Mouse (Mus musculus): ENCODE data around the gene Aldh1l1.

Gene Aldh1l1

DNA sequence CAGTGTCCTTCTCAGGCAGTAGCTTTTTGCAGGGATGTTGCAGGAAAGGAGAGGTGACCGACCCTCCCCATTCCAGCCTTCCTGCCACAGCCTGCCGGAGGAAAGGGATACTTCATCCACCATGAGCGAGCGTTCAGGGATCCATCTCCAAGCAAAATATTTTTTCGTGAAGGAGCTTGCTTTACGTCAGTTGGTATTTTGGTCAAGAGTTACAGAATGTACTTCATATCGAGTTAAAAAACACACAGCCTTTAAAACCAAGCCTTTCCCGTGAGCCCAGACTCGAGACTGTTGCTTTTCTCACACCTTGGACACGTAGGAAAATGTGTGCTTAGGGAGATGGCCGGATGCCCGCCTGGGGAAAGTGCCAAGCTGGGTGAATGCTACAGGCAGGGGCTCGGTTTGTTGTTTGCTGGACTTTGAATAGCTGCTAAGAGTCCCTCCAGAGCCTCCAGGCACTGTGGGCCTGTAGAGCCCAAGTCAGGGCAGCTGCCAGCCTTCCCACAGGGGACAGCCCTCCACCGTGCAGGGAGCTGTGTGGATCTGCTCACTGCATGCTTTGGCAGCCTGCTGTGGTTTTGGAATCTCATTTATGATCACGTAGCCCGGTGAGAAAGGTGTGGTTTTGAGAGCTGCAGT is 20.6 kb downstream of the Aldh1l1 start:
- DNase-seq (ENCODE audit: low spot score in 2 of 2), result peak; percentile 78 to 87

DNA sequence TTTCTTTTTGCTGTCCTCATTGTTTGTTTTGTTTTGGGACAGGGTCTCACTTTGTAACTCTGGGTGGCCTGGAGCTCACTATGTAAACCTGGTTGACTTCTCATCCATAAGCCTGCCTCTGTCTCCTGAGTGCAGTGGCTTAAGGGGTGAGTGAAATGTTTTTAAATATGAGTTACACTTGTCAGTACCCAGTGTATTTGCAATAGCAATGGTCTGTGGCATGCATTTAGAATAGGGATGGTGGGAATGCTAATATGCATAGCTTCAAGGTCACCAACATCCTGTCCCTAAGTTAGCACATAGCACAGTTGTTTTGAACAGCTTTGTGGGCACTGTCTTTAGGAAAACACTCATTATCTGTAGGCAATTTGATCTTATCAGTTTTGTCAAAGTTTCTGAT is 21.2 kb downstream of the Aldh1l1 start:
- no peak for DNase-seq (ENCODE audit: low spot score in 2 of 2)

DNA sequence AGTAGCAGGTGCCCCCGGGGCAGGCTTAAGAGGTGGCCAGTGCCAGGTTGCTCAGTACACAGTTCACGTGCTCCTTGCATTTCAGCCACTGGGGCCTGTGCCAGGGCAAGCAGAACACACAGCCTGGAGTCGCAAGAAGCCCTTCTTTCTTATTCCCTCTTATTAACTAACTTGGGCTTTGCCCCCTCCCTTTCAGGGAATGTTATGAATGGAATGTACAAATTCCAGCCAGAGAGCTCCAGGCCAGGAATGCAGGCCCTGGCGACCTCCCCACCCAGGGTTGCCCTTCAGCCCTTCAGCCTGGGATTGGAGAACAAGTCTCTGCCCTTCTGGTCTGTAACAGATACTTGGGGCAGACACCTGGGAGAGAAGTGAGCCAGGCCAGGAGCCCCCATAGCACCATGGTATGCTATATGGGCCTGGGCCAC is 22.0 kb downstream of the Aldh1l1 start:
- peak in 1 of 2 experiments; percentile 19 for DNase-seq (ENCODE audit: low spot score in 2 of 2)

DNA sequence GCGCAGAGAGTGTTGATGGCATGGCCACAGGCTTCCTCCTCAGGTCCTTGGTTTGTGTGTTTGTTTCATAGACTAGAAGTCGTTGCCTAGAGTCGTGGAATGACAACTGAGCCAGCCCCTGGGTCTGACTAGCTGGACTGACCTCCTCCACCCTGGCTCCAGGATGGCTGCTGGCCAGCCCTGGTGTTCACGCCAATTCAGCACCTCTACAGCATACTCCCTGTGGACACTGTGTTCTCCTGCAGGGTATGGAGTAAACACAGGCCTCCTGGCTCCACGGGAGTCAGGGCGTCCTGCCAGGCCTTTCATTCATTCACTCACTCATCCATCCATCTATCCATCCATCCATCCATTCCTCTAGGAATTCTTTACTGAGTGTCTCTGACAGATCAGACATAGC is 22.9 kb downstream of the Aldh1l1 start:
- DNase-seq (ENCODE audit: low spot score in 2 of 2), result no peak

DNA sequence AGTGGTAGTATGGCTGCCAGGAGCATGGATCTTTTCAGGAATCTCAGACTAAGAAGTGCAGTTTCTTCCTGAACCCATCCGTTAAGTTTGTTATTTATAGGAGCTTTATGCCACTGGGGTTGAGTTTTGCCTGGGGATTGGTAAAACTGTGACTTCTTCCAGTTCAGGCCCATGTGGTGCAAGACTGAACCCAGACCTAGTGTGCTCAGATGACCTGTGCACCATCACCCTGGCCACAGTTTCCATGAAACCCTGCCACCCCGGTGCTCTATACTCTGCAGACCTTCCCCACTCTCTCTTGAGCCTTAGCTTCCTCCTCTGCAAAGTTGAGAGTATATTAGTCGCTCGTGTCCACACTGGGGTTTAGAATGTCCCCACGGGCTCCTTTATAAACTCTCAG is 26.2 kb downstream of the Aldh1l1 start:
- no peak for DNase-seq (ENCODE audit: low spot score in 2 of 2)

DNA sequence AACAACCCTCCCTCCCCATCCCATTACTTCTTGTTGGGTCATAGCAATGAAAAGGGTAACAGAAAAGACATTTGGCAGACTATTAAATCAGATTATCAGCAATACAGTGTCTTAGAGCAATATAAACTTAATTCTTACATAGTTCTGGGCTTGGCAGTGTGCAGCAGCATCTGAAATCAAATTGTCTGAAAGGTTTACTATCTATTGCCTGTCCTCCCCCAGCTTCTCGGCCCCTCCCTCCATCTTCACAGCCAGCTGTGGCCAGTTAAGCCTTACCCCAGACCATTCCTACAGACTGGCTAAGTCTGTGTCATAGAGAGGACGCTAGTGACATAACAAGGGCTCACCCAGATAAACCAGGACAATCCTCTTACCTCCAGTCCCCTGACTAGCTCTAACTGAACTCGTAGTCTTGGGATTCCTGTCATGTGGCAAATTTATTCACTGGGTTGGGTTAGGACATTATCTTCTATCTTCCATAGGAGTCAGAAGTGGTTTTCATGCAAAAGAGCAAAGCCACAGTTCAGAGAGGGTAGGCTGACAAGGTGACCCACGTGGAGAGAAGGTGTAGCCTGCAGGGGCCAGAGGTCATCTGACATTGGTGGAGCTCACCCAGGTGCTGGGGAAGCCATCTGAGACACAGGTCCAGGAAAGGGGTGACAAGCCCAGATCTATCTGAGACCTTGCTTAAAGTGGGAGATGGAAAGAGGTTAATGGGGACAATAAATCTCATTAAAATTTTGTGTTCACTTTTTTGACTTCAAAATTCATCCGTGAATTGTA is 27.0 kb downstream of the Aldh1l1 start:
- no peak for DNase-seq (ENCODE audit: low spot score in 2 of 2)

DNA sequence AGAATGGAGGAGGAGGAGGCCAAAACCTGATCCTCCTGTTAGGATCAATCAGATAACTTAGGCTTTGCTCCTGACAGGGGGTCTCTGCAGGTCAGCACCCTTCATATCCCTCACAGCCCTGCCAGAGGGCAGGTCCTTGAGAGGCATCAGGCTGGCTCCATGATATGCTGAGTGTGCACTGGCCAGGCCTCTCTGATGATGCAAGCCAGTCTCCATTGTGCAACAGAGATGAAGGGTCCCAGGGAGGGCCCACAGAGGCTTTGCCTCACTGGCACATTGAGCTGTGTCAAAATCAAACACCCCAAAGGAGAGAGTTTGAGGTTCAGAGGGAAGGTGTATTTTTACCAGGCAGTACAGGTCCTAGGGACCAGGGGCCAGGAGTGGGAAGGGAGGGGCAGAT is 28.1 kb downstream of the Aldh1l1 start:
- DNase-seq (ENCODE audit: low spot score in 2 of 2), result no peak

DNA sequence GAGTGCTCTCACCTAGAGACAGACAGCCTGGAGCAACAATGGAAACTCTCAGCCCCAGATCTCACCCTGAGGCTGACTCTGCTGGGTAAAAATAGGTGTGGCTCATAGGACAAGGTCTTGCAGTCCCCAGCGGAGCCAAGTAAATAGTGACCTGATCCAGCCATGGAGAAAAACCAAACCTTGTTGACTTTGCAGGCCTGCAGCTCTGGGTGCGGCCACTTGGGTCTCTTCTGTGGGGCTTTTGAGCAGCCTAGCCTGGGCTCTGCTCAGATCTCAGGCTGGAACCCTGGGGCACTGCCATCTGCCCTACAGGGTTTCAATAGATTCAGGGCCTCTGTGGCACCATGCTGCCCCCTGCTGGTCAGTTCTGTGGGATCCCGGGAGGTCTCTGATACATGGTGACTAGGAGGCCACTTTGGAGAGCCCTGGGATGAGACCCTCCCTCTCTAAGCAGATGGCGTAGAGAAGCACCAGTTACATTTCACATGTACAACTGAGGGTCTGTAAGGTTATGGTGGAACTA is 28.7 kb downstream of the Aldh1l1 start:
- DNase-seq (ENCODE audit: low spot score in 2 of 2), result peak; percentile 88 to 89

DNA sequence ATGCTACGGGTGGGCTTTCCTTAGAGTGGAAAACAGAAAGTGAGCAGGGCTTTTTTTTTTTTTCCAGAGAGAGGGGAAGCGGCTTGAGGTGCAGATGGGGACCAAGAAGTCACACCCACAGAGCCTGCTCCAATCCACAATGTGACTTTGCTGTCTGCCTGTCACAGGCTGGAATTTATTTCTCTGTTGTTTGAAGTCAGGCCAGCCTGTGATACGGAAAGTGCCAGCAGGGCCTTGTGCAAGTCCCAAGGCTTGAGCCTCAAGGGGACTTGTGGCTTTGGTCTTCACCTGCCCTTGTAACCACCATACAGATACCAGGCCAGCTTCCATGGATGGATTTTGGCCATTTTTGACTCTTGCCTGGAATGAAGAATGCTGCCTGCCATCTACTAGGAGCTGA is 32.7 kb downstream of the Aldh1l1 start:
- no peak for DNase-seq (ENCODE audit: low spot score in 2 of 2)

DNA sequence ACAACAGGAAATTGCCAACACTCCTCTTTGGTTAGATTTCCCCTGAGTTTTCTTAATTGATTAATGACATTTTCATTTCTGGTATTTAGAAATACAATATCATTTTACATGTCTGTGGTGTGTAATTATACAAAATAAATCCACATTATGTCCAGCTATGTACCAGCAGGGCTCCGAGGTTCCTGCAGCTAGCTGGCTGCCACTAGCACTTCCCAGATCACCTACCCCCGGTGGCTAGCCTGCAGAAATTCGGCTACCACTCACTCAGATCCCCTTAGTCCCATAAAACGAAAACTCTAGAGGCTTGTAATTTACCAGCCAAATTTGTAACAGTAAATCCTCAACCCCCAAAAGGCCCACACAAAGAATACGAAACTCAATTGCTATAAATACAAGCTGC is 33.1 kb downstream of the Aldh1l1 start:
- no peak for DNase-seq (ENCODE audit: low spot score in 2 of 2)

DNA sequence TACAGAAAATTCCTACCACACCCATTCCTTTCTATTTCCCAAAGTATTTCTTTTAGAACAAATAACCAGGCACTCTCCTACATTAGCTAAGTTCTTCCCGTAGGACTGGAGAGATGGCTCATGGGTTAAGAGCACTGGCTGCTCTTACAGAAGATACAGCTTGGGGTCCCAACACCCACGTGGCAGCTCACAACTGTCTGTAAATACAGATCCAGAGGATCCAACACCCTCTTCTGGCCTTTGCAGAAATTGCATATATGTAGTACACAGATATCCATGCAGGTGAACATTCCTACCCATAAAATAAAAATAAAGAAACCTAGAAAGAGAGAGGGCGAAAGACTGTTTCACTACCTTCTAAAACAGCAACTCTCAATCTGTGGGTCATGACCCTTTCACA is 40.2 kb downstream of the Aldh1l1 start:
- no peak for DNase-seq (ENCODE audit: low spot score in 2 of 2)

DNA sequence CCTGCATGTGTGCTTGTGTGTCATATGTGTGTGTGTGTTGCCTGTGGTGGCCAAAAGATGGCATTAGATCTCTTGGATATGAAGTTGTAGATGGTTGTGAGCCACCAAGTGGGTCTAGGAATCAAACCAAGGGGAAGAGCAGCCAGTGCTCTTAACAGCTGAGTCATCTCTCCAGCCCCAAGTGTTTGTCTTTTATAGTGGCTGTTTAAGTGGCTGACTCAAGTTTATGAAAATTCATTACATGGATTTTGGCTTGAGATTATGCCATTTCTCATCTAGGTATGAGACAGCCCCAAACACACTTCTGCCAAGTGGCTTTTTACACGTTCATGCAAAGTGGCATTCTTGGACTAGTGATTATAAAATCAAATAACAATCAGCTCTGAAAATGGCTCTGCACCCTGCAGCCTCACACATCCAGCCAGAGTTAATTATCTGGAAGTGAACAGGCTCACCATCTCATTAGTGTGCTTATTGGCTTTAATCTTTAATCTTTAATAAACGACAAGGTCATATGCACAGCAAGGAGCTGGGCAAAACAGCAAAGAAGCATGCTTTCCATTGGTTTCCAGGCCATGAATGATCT is 43.3 kb downstream of the Aldh1l1 start:
- no peak for DNase-seq (ENCODE audit: low spot score in 2 of 2)

DNA sequence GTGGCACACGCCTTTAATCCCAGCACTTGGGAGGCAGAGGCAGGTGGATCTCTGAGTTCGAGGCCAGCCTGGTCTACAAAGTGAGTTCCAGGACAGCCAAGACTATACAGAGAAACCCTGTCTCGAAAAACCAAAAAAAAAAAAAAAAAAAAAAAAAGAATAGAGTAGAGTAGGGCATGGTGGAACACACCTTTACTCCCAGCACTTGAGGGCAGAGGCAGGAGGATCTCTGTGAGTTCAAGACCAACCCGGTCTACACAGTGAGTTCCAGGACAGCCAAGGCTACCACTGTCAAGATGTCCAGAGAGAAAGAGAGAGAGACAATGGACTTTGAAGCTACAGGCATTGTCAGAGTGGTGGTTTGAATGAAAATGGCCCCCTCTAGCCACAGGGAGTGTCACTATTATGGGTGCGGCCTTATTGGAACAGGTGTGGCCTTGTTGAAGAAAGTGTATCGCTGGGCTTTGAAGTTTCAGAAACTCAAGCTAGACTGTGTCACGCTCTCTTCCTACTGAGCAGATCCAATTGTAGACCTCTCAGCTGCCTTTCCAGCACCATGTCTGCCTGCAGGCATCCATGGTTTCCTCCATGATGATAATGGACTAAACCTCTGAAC is 46.5 kb downstream of the Aldh1l1 start:
- no peak for DNase-seq (ENCODE audit: low spot score in 2 of 2)

DNA sequence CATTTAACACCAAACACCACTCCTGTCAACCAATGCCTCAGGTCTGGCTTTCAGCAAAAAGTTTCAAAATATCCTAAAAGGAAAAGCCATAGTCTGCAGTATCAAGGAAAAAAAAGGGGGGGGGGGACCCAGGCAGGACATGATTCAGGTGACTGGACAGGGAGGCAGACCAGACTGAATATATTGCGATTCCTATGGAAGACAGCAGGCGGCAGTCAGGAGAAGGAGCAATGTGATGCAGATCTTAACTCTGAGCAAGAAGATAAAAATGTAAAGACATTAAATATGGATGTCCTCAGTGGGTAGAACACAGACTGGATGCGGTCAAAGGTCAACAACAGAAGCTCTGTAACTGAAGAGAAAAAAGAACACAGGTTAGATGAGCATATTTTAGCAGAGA is 47.3 kb downstream of the Aldh1l1 start:
- DNase-seq (ENCODE audit: low spot score in 2 of 2), result no peak

DNA sequence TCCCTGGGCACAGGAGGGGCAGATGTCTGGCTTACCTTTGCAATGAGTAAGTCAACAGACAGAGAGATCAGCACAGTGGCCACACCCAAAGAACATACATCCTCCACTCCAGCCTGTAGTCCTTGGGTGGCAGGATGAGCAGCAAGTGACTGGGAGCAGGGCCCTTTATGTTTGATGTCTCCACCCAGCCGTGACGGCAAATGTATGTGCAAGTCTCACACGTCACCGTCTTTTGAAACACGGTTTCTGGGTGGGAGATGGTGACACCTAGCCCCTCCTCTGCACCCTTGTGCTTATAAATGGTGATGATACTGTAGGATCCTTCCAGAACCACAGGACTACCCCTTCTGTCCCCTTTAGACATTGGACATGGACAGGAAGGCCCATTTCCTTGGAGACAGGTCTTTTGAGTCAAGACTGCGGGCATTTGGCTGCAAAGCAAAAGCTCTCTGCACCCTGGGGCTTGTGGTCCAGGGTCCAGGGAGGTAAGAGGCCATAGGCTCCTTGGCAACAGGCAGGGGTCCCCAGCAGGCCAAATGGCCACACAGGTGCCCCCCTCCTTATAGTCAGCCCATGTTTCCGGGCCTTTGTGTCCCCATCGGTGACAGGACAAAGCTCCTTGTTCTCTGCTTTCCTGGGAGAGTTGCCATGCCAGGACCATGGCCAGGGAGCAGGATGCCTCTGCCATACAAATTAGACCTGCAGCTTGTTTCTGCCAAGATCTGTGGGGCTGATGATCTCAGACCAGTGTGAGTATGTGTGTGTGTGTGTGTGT is 48.7 kb downstream of the Aldh1l1 start:
- DNase-seq (ENCODE audit: low spot score in 2 of 2), result peak; percentile 49 to 77

DNA sequence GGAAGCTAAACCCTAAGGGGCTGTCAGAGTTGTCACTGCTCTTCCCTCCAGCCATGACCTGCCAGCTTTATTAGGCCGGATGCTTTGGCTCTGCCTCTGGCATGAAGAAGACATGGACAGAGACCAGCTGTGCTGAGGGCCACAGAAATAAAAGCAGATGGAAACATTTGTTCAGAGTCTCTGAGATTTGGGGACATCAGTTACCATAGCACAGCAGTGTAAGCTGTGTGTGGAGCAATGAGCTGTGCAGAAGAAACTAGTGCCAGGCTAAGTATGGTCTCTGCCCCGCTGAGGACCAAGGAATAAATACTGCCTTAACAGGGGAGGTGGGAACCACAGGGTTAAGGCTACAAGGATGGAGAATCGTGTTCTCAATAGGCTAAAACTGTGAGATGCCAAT is 50.6 kb downstream of the Aldh1l1 start:
- no peak for DNase-seq (ENCODE audit: low spot score in 2 of 2)

DNA sequence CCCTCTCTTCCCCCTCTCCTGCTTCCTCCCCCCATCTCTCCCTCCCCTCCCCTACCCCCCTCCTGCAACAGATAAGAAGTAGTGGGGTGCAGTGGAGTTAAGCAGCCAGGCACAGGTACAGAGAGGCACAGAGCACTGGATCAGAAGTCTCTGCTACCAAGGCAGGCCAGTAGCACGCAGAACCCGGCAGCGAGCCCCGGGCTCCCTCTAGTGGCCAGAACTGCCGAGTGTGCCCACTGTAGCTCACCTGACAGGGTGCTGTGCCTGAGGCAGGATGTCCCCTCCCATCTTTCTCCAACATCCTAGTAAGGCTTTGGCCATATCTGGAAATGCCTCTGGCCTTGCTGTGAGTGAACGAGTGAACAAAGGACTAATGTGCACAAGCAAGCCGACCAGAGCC is 51.7 kb downstream of the Aldh1l1 start:
- peak; percentile 90 to 95 for DNase-seq (ENCODE audit: low spot score in 2 of 2)

DNA sequence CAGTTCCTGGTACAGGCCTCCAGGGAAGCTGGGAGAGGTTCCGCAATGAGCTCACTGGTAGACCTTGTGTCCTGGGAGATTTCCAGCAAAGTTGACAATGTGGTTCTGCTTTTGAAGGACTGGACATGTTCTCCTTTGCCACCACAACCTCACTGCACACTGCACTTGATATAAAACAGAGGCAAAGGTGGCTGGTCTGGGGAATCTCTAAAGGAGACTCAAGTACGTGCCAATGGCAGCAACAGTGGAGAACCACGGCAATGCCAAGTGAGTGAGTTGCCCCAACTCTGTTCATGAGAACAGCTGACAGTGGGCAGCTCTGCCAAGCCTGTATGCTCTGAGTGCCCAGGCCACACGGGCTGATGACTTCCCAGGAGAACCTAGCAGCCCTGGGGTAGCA is 53.0 kb downstream of the Aldh1l1 start:
- no peak for DNase-seq (ENCODE audit: low spot score in 2 of 2)

DNA sequence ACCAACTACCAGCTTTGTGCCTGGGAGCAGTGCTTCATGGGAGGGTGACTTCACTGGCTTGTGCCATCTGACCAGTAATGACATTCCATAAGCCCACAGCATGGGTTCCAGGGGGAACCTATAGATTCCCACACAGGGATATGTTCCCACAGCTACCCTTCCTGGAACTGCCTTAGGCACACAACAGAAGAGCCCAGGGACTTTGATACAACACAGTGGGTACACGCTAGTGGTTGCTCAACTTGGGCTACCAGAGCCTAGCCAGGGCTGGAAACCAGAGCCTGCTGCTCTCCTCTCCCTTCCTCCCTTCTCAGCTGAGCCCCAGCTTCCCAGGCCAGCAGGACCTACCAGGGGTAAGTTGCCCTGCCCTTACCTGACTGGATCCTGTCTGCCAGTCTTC is 54.3 kb downstream of the Aldh1l1 start:
- DNase-seq (ENCODE audit: low spot score in 2 of 2), result no peak

DNA sequence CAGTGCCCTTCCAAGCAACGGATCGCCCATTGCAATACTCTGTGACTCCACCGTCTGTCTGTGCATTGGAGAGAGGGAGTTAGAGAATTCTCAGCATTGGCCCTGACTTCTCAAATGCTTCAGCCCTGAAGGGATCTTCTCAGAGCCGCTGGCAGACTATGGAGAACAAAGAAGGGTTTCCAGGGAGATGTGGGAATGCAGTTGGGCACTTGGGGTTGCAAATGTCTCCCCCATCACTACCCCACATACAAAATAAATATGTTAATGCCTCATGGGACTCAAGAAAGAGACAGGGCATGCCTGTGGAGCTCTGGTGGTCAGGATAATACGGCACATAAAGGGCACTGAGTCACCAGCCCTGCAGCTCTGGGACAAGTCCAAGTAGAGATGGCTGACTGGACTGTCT is 55.1 kb downstream of the Aldh1l1 start:
- no peak for DNase-seq (ENCODE audit: low spot score in 2 of 2)

DNA sequence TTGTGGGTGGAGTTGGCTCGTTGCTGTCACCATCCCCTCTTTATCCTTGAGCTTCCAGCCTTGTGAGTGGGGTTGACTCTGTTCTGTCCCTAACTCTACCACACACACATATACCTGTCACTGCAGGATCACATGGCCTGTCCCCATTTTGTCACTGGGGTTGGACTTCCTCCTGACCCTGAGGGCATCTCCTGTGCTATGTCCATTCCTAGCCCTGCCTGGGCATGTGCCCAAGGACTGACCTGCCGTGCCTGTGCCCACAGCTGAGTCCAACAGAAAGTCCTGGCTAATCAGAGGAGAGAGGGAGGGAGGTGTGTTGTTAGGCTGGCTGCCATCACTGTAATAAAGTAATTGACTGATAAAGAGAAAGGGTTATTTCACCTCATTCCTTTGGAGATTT is 58.2 kb downstream of the Aldh1l1 start:
- no peak for DNase-seq (ENCODE audit: low spot score in 2 of 2)

DNA sequence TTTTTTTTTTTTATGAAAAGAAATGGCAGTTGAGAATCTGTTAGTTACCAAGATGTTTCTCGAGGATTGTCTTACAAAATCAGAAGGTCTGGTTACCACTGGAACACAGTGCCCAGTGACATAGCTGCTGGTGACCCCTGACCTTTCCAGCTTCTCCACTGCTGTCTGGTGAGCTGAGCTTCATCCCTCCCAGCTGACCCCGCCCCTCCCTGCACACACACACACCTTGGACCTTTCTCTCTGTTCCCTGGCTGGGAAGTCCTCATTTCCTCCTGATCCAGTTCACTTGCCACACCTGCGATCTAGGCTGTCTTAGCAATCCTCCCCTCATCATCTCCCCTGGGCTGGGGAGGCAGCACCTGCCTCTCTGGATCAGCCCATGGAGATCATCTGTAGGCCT is 60.0 kb downstream of the Aldh1l1 start:
- no peak for DNase-seq (ENCODE audit: low spot score in 2 of 2)

All from right cerebral cortex, adult 2 months (tissue).